Mouse (Mus musculus) hindbrain, postnatal 0 days (tissue): ENCODE measurements around the gene Rexo2. TPM values are rescaled to one million over a fixed set of nuclear protein-coding genes. Genes with fewer than 3 reads are reported as not detected.
"Not testable (repeated sequence)": the region's sequence is repeated elsewhere in the genome, so short reads cannot be mapped to it uniquely, and the experiment has no call there.

Source experiments
- ATAC-seq: fragments of 200-750 bp; cut with Nextera tagmentation; 2 replicates; pipeline ENCODE4 v1.8.0; 2017; ENCODE audit warnings: mild to moderate bottlenecking, moderate TSS enrichment, moderate library complexity
- DNase-seq: peaks from one replicate; pipeline ENCODE4 v3.0.0-alpha.2; 2015; ENCODE audit warnings: low spot score
- H3K27ac ChIP-seq: fragments of 300-500 bp; sonication (generic); 2 replicates; pipeline ENCODE4 v1.5.1; 2014; ENCODE audit warnings: mild to moderate bottlenecking
- H3K27me3 ChIP-seq: fragments of 300-500 bp; sonication (generic); 2 replicates; pipeline ENCODE4 v1.6.1; 2014; ENCODE audit warnings: low read length, mixed read lengths; ENCODE audit not compliant: insufficient read depth
- H3K36me3 ChIP-seq: fragments of 300-500 bp; sonication (generic); 2 replicates; pipeline ENCODE4 v1.6.1; 2014; ENCODE audit warnings: low read length, mixed read lengths; ENCODE audit not compliant: insufficient read depth
- H3K4me1 ChIP-seq: fragments of 300-500 bp; sonication (generic); 2 replicates; pipeline ENCODE4 v1.6.1; 2014; ENCODE audit warnings: antibody characterized with exemption, low read length, mixed read lengths; ENCODE audit not compliant: insufficient read depth
- H3K4me2 ChIP-seq: fragments of 300-500 bp; sonication (generic); 2 replicates; pipeline ENCODE4 v1.6.1; 2014; ENCODE audit warnings: low read depth, mild to moderate bottlenecking, low read length, moderate library complexity, mixed read lengths
- H3K4me3 ChIP-seq: fragments of 300-500 bp; sonication (generic); 2 replicates; pipeline ENCODE4 v1.5.1; 2014; ENCODE audit warnings: low read length
- H3K9ac ChIP-seq: fragments of 300-500 bp; sonication (generic); replicated peaks from 2 replicates; pipeline ENCODE4 v1.6.1; 2014; ENCODE audit warnings: mild to moderate bottlenecking, low read length, moderate library complexity, mixed read lengths
- H3K9me3 ChIP-seq: fragments of 300-500 bp; sonication (generic); 2 replicates; pipeline ENCODE4 v1.6.1; 2016; ENCODE audit warnings: low read length, mixed read lengths
- CTCF ChIP-seq: IDR thresholded peaks from 2 replicates; pipeline ENCODE4 v1.5.1; 2016; ENCODE audit warnings: antibody characterized with exemption, control low read depth, low read depth
- WGBS: fragments of 180-500 bp; shearing (Covaris S2); extraction: QIAGEN DNeasy Blood & Tissue Kit; methylation state at CpG from one replicate; pipeline ENCODE4 v1.1.7; 2014; 5-methylcytosine and 5-hydroxymethylcytosine counted together
- polyA plus RNA-seq: library from polyadenylated mRNA; unstranded; fragments of >200 nt; fragmentation: Nextera tagmentation; extraction: Ambion mirVana; gene quantifications from 2 replicates; pipeline ENCODE4 v1.2.1, GENCODE M21; 2015
- total RNA-seq: library from RNA; depleted of rRNA; stranded (reverse); fragments of >200 nt; gene quantifications from 2 replicates; pipeline ENCODE4 v1.2.3, GENCODE M21; 2014; rRNA removed

Gene Rexo2
- 32.5 and 46.5 TPM in 2 replicates for total RNA-seq
- 93.1 and 94.6 TPM in 2 replicates for polyA plus RNA-seq

GRCm38 (mm10) chr9:48480411-48481213 lies at the start of gene Rexo2:
TSS of gene Rexo2 (minus strand) at chr9:48480623.
- no peaks in the 10 kb centered on the region for H3K27me3 ChIP-seq
- peaks cover 1% of the 10 kb centered on the region; the same call in 1 of the 2 replicates for H3K36me3 ChIP-seq
- peak within 1 kb of the TSS; percentile 95 for H3K4me2 ChIP-seq
- TF ChIP-seq CTCF = no peak
- H3K9ac ChIP-seq = peak within 1 kb of the TSS; percentile 68
- 2% methylated on average over 49 of the region's 49 CpGs for WGBS
- ATAC-seq (peak; percentile 100), DNase-seq (peak; percentile 97)
- H3K27ac ChIP-seq = no peak within 1 kb of the TSS
- peak within 1 kb of the TSS; percentile 91 for H3K4me3 ChIP-seq
- peaks cover 3% of the 10 kb centered on the region; the same call in 1 of the 2 replicates for H3K4me1 ChIP-seq
- H3K9me3 ChIP-seq = no peaks in the 10 kb centered on the region

- Histone ChIP-seq H3K4me3 (no peak overlapping the region), H3K4me1 (no peaks in the 10 kb centered on the region), H3K36me3 (no peaks in the 10 kb centered on the region), H3K27me3 (no peaks in the 10 kb centered on the region), H3K9ac (no peak overlapping the region), H3K4me2 (no peak overlapping the region), H3K9me3 (no peaks in the 10 kb centered on the region), H3K27ac (no peak overlapping the region)
- ATAC-seq (no peak), DNase-seq (no peak)
- 92% methylated on average over 4 of the region's 4 CpGs for WGBS
- no peak for TF ChIP-seq CTCF
Measured at GRCm38 (mm10) chr9:48526520-48526919, 46.1 kb upstream of the Rexo2 start.

GRCm38 (mm10) chr9:48525566-48525965 lies 45.1 kb upstream of the Rexo2 start:
- Histone ChIP-seq H3K9me3 (no peaks in the 10 kb centered on the region), H3K4me2 (no peak overlapping the region), H3K4me3 (no peak overlapping the region), H3K27ac (no peak overlapping the region), H3K36me3 (no peaks in the 10 kb centered on the region), H3K27me3 (no peaks in the 10 kb centered on the region), H3K9ac (no peak overlapping the region), H3K4me1 (no peaks in the 10 kb centered on the region)
- ATAC-seq = no peak
- DNase-seq = no peak
- 5% methylated on average over 1 of the region's 1 CpGs for WGBS
- TF ChIP-seq CTCF = no peak

- not testable (repeated sequence) for H3K4me3 ChIP-seq, H3K36me3 ChIP-seq, ATAC-seq, H3K4me1 ChIP-seq, H3K9me3 ChIP-seq, H3K9ac ChIP-seq, H3K27ac ChIP-seq, H3K4me2 ChIP-seq, H3K27me3 ChIP-seq, DNase-seq
- no CpG with 5 or more reads among the region's 7 CpGs for WGBS
Measured at GRCm38 (mm10) chr9:48520405-48520804, 40.0 kb upstream of the Rexo2 start.

GRCm38 (mm10) chr9:48517372-48518130 lies 37.1 kb upstream of the Rexo2 start:
- Histone ChIP-seq H3K27me3 (no peaks in the 10 kb centered on the region), H3K9me3 (no peaks in the 10 kb centered on the region), H3K4me1 (no peaks in the 10 kb centered on the region), H3K4me2 (peak overlapping the region; percentile 29), H3K4me3 (no peak overlapping the region), H3K36me3 (no peaks in the 10 kb centered on the region), H3K9ac (no peak overlapping the region), H3K27ac (peak overlapping the region; percentile 8; the same call in 1 of the 2 replicates)
- 46% methylated on average over 19 of the region's 19 CpGs for WGBS
- no peak for TF ChIP-seq CTCF
- ATAC-seq (no peak), DNase-seq (peak; percentile 51)

GRCm38 (mm10) chr9:48516615-48517371 lies 36.4 kb upstream of the Rexo2 start:
- DNase-seq = peak; percentile 42
- Histone ChIP-seq H3K36me3 (no peaks in the 10 kb centered on the region), H3K4me1 (no peaks in the 10 kb centered on the region), H3K4me3 (no peak overlapping the region), H3K9me3 (no peaks in the 10 kb centered on the region), H3K27me3 (no peaks in the 10 kb centered on the region), H3K4me2 (peak overlapping the region; percentile 29), H3K27ac (peak overlapping the region; percentile 8; the same call in 1 of the 2 replicates), H3K9ac (no peak overlapping the region)
- no peak for TF ChIP-seq CTCF
- 68% methylated on average over 11 of the region's 11 CpGs for WGBS
- no peak for ATAC-seq
